8 mouse cellular contexts compared by ENCODE assay signal in the genomic region with DNA sequence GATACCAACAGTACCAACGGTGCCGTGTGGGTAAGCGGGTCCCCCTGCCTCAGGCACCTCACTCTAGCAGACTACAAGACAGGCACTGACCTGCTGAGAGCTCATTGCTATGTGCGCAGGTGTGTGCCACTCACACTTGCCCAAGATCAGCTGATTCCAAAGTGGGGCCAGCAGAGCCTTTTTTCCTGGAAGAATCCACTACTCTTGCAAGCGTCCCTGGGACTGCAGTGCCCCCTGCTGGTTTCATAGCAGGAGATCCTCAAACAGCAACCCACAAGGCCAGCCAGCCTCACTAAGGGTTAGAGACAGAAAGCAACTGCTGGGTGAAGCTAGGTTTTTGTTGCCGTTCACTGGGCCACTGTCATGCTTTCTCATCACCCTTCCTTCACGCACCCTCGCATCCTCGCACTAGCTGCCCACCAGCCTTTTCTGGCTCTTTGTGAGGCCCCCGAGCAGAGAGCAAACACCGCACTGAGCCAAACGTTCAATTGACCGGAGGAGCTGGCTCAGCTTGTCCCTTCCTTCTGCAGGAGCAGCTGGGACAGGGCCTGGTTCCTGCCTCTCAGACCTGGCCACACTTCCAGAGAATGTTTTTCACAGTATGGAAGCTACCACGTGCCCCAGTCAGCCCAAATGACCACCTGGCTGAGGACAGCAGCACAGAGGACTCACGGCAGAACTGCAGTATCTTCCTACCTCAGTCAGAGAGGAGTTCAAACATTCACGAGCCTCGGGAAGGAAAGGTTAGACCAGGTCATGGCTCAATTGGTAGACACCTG. TPM values are rescaled to one million over a fixed set of nuclear protein-coding genes. Genes with fewer than 3 reads are reported as not detected.
DNase-seq lines count a peak whose midpoint lies in the region; ATAC-seq and TF ChIP-seq lines count a peak whose summit lies in the region.

No protein-coding gene starts in this region.

- peaks cover 89% of the 10 kb centered on the region for H3K36me3 ChIP-seq in heart, embryonic 10.5 days
- H3K36me3 ChIP-seq in heart, postnatal 0 days (replicated peaks; ENCODE audit: control insufficient read depth, insufficient read depth, low read length) = peaks cover 52% of the 10 kb centered on the region
- H3K36me3 ChIP-seq in splenic B cell, adult 2 months (ENCODE audit: control insufficient read depth, insufficient read depth, low read length, poor library complexity, severe bottlenecking) = peaks cover 9% of the 10 kb centered on the region

- H3K4me1 ChIP-seq in heart, embryonic 10.5 days = peaks cover 15% of the 10 kb centered on the region
- H3K4me1 ChIP-seq in cortical plate, adult 2 months (ENCODE audit: control insufficient read depth, insufficient read depth, low read length) = no peaks in the 10 kb centered on the region; the same call in 1 of the 2 replicates
- H3K4me1 ChIP-seq in heart, postnatal 0 days (ENCODE audit: control insufficient read depth, insufficient read depth) = no peaks in the 10 kb centered on the region

- no peak overlapping the region for H3K4me3 ChIP-seq in heart, embryonic 10.5 days
- no peak overlapping the region for H3K4me3 ChIP-seq in cortical plate, adult 2 months (ENCODE audit: insufficient read depth, low read length)
- no peak overlapping the region for H3K4me3 ChIP-seq in heart, postnatal 0 days (ENCODE audit: low read depth, low read length)

- peak; percentile 45 for DNase-seq in heart, adult 8-10 months (ENCODE audit: low spot score)
- no peak for DNase-seq in heart, embryonic 10.5 days (ENCODE audit: low spot score)
- DNase-seq in adipocyte (ENCODE audit: low spot score) = peak; percentile 65
- peak; percentile 49 for DNase-seq in heart, postnatal 0 days (ENCODE audit: low spot score)
- DNase-seq in layer of hippocampus, adult 9-11 months = peak; percentile 69
- peak; percentile 76 to 78 for DNase-seq in lung, postnatal 4 days
- peak; percentile 34 for DNase-seq in splenic B cell, adult 2 months (ENCODE audit: low read depth, low spot score)

- no peak for ATAC-seq in heart, postnatal 0 days (ENCODE audit: insufficient read depth, low read depth)

- H3K9ac ChIP-seq in heart, postnatal 0 days (replicated peaks; ENCODE audit: low read depth, low read length) = no peak overlapping the region

- no peak for TF ChIP-seq POLR2A in cortical plate, adult 2 months (IDR thresholded peaks at IDR 0.05; ENCODE audit: extremely low read depth, insufficient read depth, low read length)

- no peak for TF ChIP-seq EP300 in heart, postnatal 0 days (IDR thresholded peaks at IDR 0.05; ENCODE audit: low read depth)

- TF ChIP-seq CTCF in cortical plate, adult 2 months (IDR thresholded peaks at IDR 0.05; ENCODE audit: extremely low read depth, insufficient read depth, low read length) = peak; percentile 80
- TF ChIP-seq CTCF in heart, postnatal 0 days (IDR thresholded peaks at IDR 0.05; ENCODE audit: low read depth) = peak; percentile 78

- WGBS in heart, embryonic 10.5 days = 79% methylated on average over 17 of the region's 17 CpGs
- 79% methylated on average over 17 of the region's 17 CpGs for WGBS in heart, postnatal 0 days

- no peak overlapping the region for H3K4me2 ChIP-seq in heart, postnatal 0 days (ENCODE audit: low read depth, low read length)

- no peak overlapping the region for H3K27ac ChIP-seq in heart, embryonic 10.5 days
- no peak overlapping the region for H3K27ac ChIP-seq in cortical plate, adult 2 months (ENCODE audit: insufficient read depth, low read length)
- H3K27ac ChIP-seq in heart, postnatal 0 days (ENCODE audit: low read depth) = no peak overlapping the region

- no peaks in the 10 kb centered on the region for H3K27me3 ChIP-seq in heart, embryonic 10.5 days (ENCODE audit: insufficient read depth, poor library complexity, severe bottlenecking)
- H3K27me3 ChIP-seq in heart, postnatal 0 days (ENCODE audit: control insufficient read depth, insufficient read depth, low read length) = no peaks in the 10 kb centered on the region
- H3K27me3 ChIP-seq in splenic B cell, adult 2 months (ENCODE audit: control insufficient read depth, insufficient read depth, low read length, poor library complexity, severe bottlenecking) = no peaks in the 10 kb centered on the region

- H3K9me3 ChIP-seq in heart, embryonic 10.5 days = no peaks in the 10 kb centered on the region
- H3K9me3 ChIP-seq in heart, postnatal 0 days (replicated peaks; ENCODE audit: control insufficient read depth, low read length) = no peaks in the 10 kb centered on the region

RNA-seq across cellular contexts. Expression of a gene that starts 22.1 kb away (rescaled TPM):
- 100 to 1,000 TPM in 1 of 4 experiments, 10 to 100 TPM in 3; 68.5 to 103 (median 82.8) TPM for total RNA-seq in heart, adult 8-10 months (2022)
- polyA plus RNA-seq in heart, embryonic 10.5 days (2016; fragmentation: Nextera tagmentation; extraction: Ambion mirVana) = 92.2 and 106 TPM in 2 replicates
- 52.8 and 54.7 TPM in 2 replicates for polyA plus RNA-seq in cortical plate, adult 2 months (2012; rRNA removed)
- 52.7 and 84.8 TPM in 2 replicates for total RNA-seq in heart, postnatal 0 days (2014; rRNA removed; ENCODE audit: low replicate concordance)
- polyA plus RNA-seq in heart, postnatal 0 days (2015; fragmentation: Nextera tagmentation; extraction: Ambion mirVana) = 118 and 132 TPM in 2 replicates

RNA-seq across cellular contexts. Expression of a gene that starts 22.3 kb away (rescaled TPM):
- 1 to 10 TPM; 4.8 to 7.0 (median 6.9) TPM for total RNA-seq in heart, adult 8-10 months (2022)
- polyA plus RNA-seq in heart, embryonic 10.5 days (2016; fragmentation: Nextera tagmentation; extraction: Ambion mirVana) = 21.2 and 23.2 TPM in 2 replicates
- polyA plus RNA-seq in cortical plate, adult 2 months (2012; rRNA removed) = 30.8 and 32.6 TPM in 2 replicates
- 16.4 and 20.4 TPM in 2 replicates for total RNA-seq in heart, postnatal 0 days (2014; rRNA removed; ENCODE audit: low replicate concordance)
- 8.6 and 8.7 TPM in 2 replicates for polyA plus RNA-seq in heart, postnatal 0 days (2015; fragmentation: Nextera tagmentation; extraction: Ambion mirVana)

RNA-seq across cellular contexts. Expression of a gene that starts 30.3 kb away (rescaled TPM):
- 100 to 1,000 TPM in 1 of 4 experiments, 10 to 100 TPM in 3; 88.9 to 104 (median 91.6) TPM for total RNA-seq in heart, adult 8-10 months (2022)
- 99.0 and 123 TPM in 2 replicates for polyA plus RNA-seq in heart, embryonic 10.5 days (2016; fragmentation: Nextera tagmentation; extraction: Ambion mirVana)
- 57.7 and 60.3 TPM in 2 replicates for polyA plus RNA-seq in cortical plate, adult 2 months (2012; rRNA removed)
- 113 and 139 TPM in 2 replicates for total RNA-seq in heart, postnatal 0 days (2014; rRNA removed; ENCODE audit: low replicate concordance)
- 56.2 and 65.9 TPM in 2 replicates for polyA plus RNA-seq in heart, postnatal 0 days (2015; fragmentation: Nextera tagmentation; extraction: Ambion mirVana)

RNA-seq across cellular contexts. Expression of a gene that starts 34.2 kb away (rescaled TPM):
- total RNA-seq in heart, adult 8-10 months (2022) = 10 to 100 TPM in 3 of 4 experiments, 1 to 10 TPM in 1; 8.9 to 16.0 (median 11.7) TPM
- polyA plus RNA-seq in heart, embryonic 10.5 days (2016; fragmentation: Nextera tagmentation; extraction: Ambion mirVana) = 21.1 and 29.0 TPM in 2 replicates
- polyA plus RNA-seq in cortical plate, adult 2 months (2012; rRNA removed) = 32.1 and 39.6 TPM in 2 replicates
- 3.8 and 8.5 TPM in 2 replicates for total RNA-seq in heart, postnatal 0 days (2014; rRNA removed; ENCODE audit: low replicate concordance)
- polyA plus RNA-seq in heart, postnatal 0 days (2015; fragmentation: Nextera tagmentation; extraction: Ambion mirVana) = 6.8 and 8.2 TPM in 2 replicates
